Mouse (Mus musculus): ENCODE measurements at regions not wholly inside any gene's neighbourhood (a gene's known extent, or its start where the extent isn't known, plus 50 kb on each side); places are given as distances from the start of the nearest gene placed in this dataset.

GRCm38 (mm10) chr5:46960749-46961148 is 1022.2 kb upstream of the Slit2 start:
- no peak overlapping the region for H3K4me3 ChIP-seq (replicated peaks; ENCODE audit: low read length)
- H3K9ac ChIP-seq (ENCODE audit: low read length): no peak overlapping the region
- H3K27ac ChIP-seq (ENCODE audit: low read length): no peak overlapping the region
- H3K27me3 ChIP-seq (ENCODE audit: control insufficient read depth, insufficient read depth, low read length): no peaks in the 10 kb centered on the region
- H3K9me3 ChIP-seq (replicated peaks; ENCODE audit: control insufficient read depth, low read length): no peaks in the 10 kb centered on the region
- H3K4me1 ChIP-seq (ENCODE audit: control insufficient read depth, insufficient read depth, low read length): no peaks in the 10 kb centered on the region
- no peak for ATAC-seq (ENCODE audit: insufficient read depth, low FRiP score)
- no peak overlapping the region for H3K4me2 ChIP-seq (ENCODE audit: low read depth, low read length)
- H3K36me3 ChIP-seq (ENCODE audit: control insufficient read depth, insufficient read depth, low read length): no peaks in the 10 kb centered on the region
- 62% methylated on average over 2 of the region's 2 CpGs for whole genome bisulfite sequencing

- WGBS: 87% methylated on average over 7 of the region's 7 CpGs
Observed at GRCm38 (mm10) chr5:46926324-46926723, 1056.6 kb upstream of the Slit2 start.

GRCm38 (mm10) chr5:46901909-46902308 is 1044.5 kb upstream of the Lcorl start:
- Histone ChIP-seq H3K4me1 (ENCODE audit: control insufficient read depth, insufficient read depth, low read length) (no peaks in the 10 kb centered on the region), H3K4me2 (ENCODE audit: low read depth, low read length) (no peak overlapping the region), H3K4me3 (replicated peaks; ENCODE audit: low read length) (no peak overlapping the region), H3K27me3 (ENCODE audit: control insufficient read depth, insufficient read depth, low read length) (no peaks in the 10 kb centered on the region), H3K9me3 (replicated peaks; ENCODE audit: control insufficient read depth, low read length) (no peaks in the 10 kb centered on the region), H3K36me3 (ENCODE audit: control insufficient read depth, insufficient read depth, low read length) (no peaks in the 10 kb centered on the region), H3K9ac (ENCODE audit: low read length) (no peak overlapping the region), H3K27ac (ENCODE audit: low read length) (no peak overlapping the region)
- no peak for ATAC-seq (ENCODE audit: insufficient read depth, low FRiP score)
- WGBS: 70% methylated on average over 2 of the region's 2 CpGs

More at GRCm38 (mm10) chr5:46926324-46926723, 1056.6 kb upstream of the Slit2 start:
- no peak for ATAC-seq (ENCODE audit: insufficient read depth, low FRiP score)
- Histone ChIP-seq H3K9me3 (replicated peaks; ENCODE audit: control insufficient read depth, low read length) (no peaks in the 10 kb centered on the region), H3K27ac (ENCODE audit: low read length) (no peak overlapping the region), H3K9ac (ENCODE audit: low read length) (no peak overlapping the region), H3K36me3 (ENCODE audit: control insufficient read depth, insufficient read depth, low read length) (no peaks in the 10 kb centered on the region), H3K4me2 (ENCODE audit: low read depth, low read length) (no peak overlapping the region), H3K4me3 (replicated peaks; ENCODE audit: low read length) (no peak overlapping the region), H3K27me3 (ENCODE audit: control insufficient read depth, insufficient read depth, low read length) (no peaks in the 10 kb centered on the region), H3K4me1 (ENCODE audit: control insufficient read depth, insufficient read depth, low read length) (no peaks in the 10 kb centered on the region)

GRCm38 (mm10) chr5:46894037-46894436 is 1036.6 kb upstream of the Lcorl start:
- 86% methylated on average over 2 of the region's 2 CpGs for WGBS
- Histone ChIP-seq H3K36me3 (ENCODE audit: control insufficient read depth, insufficient read depth, low read length) (no peaks in the 10 kb centered on the region), H3K9me3 (replicated peaks; ENCODE audit: control insufficient read depth, low read length) (no peaks in the 10 kb centered on the region), H3K4me2 (ENCODE audit: low read depth, low read length) (no peak overlapping the region), H3K27me3 (ENCODE audit: control insufficient read depth, insufficient read depth, low read length) (no peaks in the 10 kb centered on the region), H3K9ac (ENCODE audit: low read length) (no peak overlapping the region), H3K4me1 (ENCODE audit: control insufficient read depth, insufficient read depth, low read length) (no peaks in the 10 kb centered on the region), H3K4me3 (replicated peaks; ENCODE audit: low read length) (no peak overlapping the region), H3K27ac (ENCODE audit: low read length) (no peak overlapping the region)
- ATAC-seq (ENCODE audit: insufficient read depth, low FRiP score): no peak

GRCm38 (mm10) chr5:46883956-46884355 is 1026.5 kb upstream of the Lcorl start:
- Histone ChIP-seq H3K4me2 (ENCODE audit: low read depth, low read length) (no peak overlapping the region), H3K36me3 (ENCODE audit: control insufficient read depth, insufficient read depth, low read length) (no peaks in the 10 kb centered on the region), H3K4me1 (ENCODE audit: control insufficient read depth, insufficient read depth, low read length) (no peaks in the 10 kb centered on the region), H3K9me3 (replicated peaks; ENCODE audit: control insufficient read depth, low read length) (no peaks in the 10 kb centered on the region), H3K4me3 (replicated peaks; ENCODE audit: low read length) (no peak overlapping the region), H3K27me3 (ENCODE audit: control insufficient read depth, insufficient read depth, low read length) (no peaks in the 10 kb centered on the region), H3K9ac (ENCODE audit: low read length) (no peak overlapping the region), H3K27ac (ENCODE audit: low read length) (no peak overlapping the region)
- no peak for ATAC-seq (ENCODE audit: insufficient read depth, low FRiP score)

- ATAC-seq (ENCODE audit: insufficient read depth, low FRiP score): no peak
- Histone ChIP-seq H3K4me3 (replicated peaks; ENCODE audit: low read length) (no peak overlapping the region), H3K27ac (ENCODE audit: low read length) (no peak overlapping the region), H3K4me2 (ENCODE audit: low read depth, low read length) (no peak overlapping the region), H3K9me3 (replicated peaks; ENCODE audit: control insufficient read depth, low read length) (no peaks in the 10 kb centered on the region), H3K36me3 (ENCODE audit: control insufficient read depth, insufficient read depth, low read length) (no peaks in the 10 kb centered on the region), H3K9ac (ENCODE audit: low read length) (no peak overlapping the region), H3K4me1 (ENCODE audit: control insufficient read depth, insufficient read depth, low read length) (no peaks in the 10 kb centered on the region), H3K27me3 (ENCODE audit: control insufficient read depth, insufficient read depth, low read length) (no peaks in the 10 kb centered on the region)
Observed at GRCm38 (mm10) chr5:46856837-46857236, 999.4 kb upstream of the Lcorl start.

GRCm38 (mm10) chr5:46845175-46845574 is 987.8 kb upstream of the Lcorl start:
- H3K36me3 ChIP-seq (ENCODE audit: control insufficient read depth, insufficient read depth, low read length): no peaks in the 10 kb centered on the region
- no peaks in the 10 kb centered on the region for H3K27me3 ChIP-seq (ENCODE audit: control insufficient read depth, insufficient read depth, low read length)
- no peaks in the 10 kb centered on the region for H3K9me3 ChIP-seq (replicated peaks; ENCODE audit: control insufficient read depth, low read length)
- no peak overlapping the region for H3K9ac ChIP-seq (ENCODE audit: low read length)
- H3K4me3 ChIP-seq (replicated peaks; ENCODE audit: low read length): no peak overlapping the region
- ATAC-seq (ENCODE audit: insufficient read depth, low FRiP score): no peak
- H3K4me2 ChIP-seq (ENCODE audit: low read depth, low read length): no peak overlapping the region
- H3K4me1 ChIP-seq (ENCODE audit: control insufficient read depth, insufficient read depth, low read length): no peaks in the 10 kb centered on the region
- 76% methylated on average over 2 of the region's 2 CpGs for WGBS
- H3K27ac ChIP-seq (ENCODE audit: low read length): no peak overlapping the region

GRCm38 (mm10) chr5:46836810-46837209 is 979.4 kb upstream of the Lcorl start:
- Histone ChIP-seq H3K4me2 (ENCODE audit: low read depth, low read length) (no peak overlapping the region), H3K27ac (ENCODE audit: low read length) (no peak overlapping the region), H3K4me1 (ENCODE audit: control insufficient read depth, insufficient read depth, low read length) (no peaks in the 10 kb centered on the region), H3K9me3 (replicated peaks; ENCODE audit: control insufficient read depth, low read length) (no peaks in the 10 kb centered on the region), H3K9ac (ENCODE audit: low read length) (no peak overlapping the region), H3K4me3 (replicated peaks; ENCODE audit: low read length) (no peak overlapping the region), H3K27me3 (ENCODE audit: control insufficient read depth, insufficient read depth, low read length) (no peaks in the 10 kb centered on the region), H3K36me3 (ENCODE audit: control insufficient read depth, insufficient read depth, low read length) (no peaks in the 10 kb centered on the region)
- peak; percentile 87 for ATAC-seq (ENCODE audit: insufficient read depth, low FRiP score)
- 50% methylated on average over 4 of the region's 4 CpGs for WGBS

GRCm38 (mm10) chr5:46830797-46831618 is 973.6 kb upstream of the Lcorl start:
- no peak overlapping the region for H3K9ac ChIP-seq (ENCODE audit: low read length)
- H3K4me1 ChIP-seq (ENCODE audit: control insufficient read depth, insufficient read depth, low read length): no peaks in the 10 kb centered on the region
- no peaks in the 10 kb centered on the region for H3K36me3 ChIP-seq (ENCODE audit: control insufficient read depth, insufficient read depth, low read length)
- H3K27me3 ChIP-seq (ENCODE audit: control insufficient read depth, insufficient read depth, low read length): no peaks in the 10 kb centered on the region
- H3K27ac ChIP-seq (ENCODE audit: low read length): no peak overlapping the region
- no peak overlapping the region for H3K4me2 ChIP-seq (ENCODE audit: low read depth, low read length)
- no peak overlapping the region for H3K4me3 ChIP-seq (replicated peaks; ENCODE audit: low read length)
- no peaks in the 10 kb centered on the region for H3K9me3 ChIP-seq (replicated peaks; ENCODE audit: control insufficient read depth, low read length)
- WGBS: 76% methylated on average over 9 of the region's 9 CpGs
- ATAC-seq (ENCODE audit: insufficient read depth, low FRiP score): no peak

Measured in stomach, embryonic 16.5 days (tissue).